Comparison of ENCODE assay signal across 24 mouse cellular contexts in the genomic region with DNA sequence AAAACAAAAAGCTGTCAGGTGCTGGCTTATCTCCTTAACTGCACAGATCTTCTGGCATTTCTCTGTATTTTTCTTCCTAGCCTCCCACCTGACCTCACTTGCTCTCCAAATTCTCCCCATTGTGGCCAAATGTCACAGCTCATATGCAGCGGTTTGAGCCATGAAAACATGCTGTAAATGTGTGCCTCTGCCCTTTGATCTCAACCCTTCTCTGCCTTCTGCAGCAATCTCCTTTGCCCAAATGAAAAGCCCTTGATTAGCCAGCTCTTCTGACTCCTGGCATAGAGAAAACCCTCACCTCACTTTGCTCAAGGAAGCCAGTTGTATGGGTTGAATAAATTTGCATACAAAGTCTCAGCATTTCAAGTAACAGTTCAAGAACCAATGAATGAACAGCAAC.
"Had no signal": no experiment of that assay in that cellular context is flagged by ENCODE, and none has a peak within 500 bp of the region (broad histone marks: within the 10 kb centered on the region; RNA-seq: fewer than 3 reads in every experiment).

No protein-coding gene starts in this region.

- H3K36me3 ChIP-seq: limb, embryonic 10.5 days; limb, embryonic 13.5 days; liver, embryonic 12.5 days; liver, embryonic 15.5 days; lung, embryonic 15.5 days; midbrain, embryonic 12.5 days; neural tube, embryonic 13.5 days; stomach, embryonic 15.5 days had no signal

- H3K9me3 ChIP-seq: limb, embryonic 10.5 days; limb, embryonic 13.5 days; liver, embryonic 12.5 days; liver, embryonic 15.5 days; lung, embryonic 15.5 days; megakaryocyte, embryonic 14.5 days; midbrain, embryonic 12.5 days; neural tube, embryonic 13.5 days; stomach, embryonic 15.5 days had no signal

- H3K4me1 ChIP-seq: liver, embryonic 12.5 days; liver, embryonic 15.5 days; megakaryocyte, embryonic 14.5 days had no signal

- H3K4me2 ChIP-seq: limb, embryonic 13.5 days; liver, embryonic 12.5 days; liver, embryonic 15.5 days; lung, embryonic 15.5 days; midbrain, embryonic 12.5 days; neural tube, embryonic 13.5 days; stomach, embryonic 15.5 days had no signal

- DNase-seq: layer of hippocampus, adult 9-11 months; liver; lung, adult 18-20 months; lung, postnatal 10 days; lung, postnatal 36 days; retina, postnatal 1 day; right cerebral cortex, postnatal 25 days; spleen, adult 18-20 months; thymus, postnatal 25 days had no signal

- H3K27me3 ChIP-seq: liver, embryonic 12.5 days; liver, embryonic 15.5 days; lung, embryonic 15.5 days; megakaryocyte, embryonic 14.5 days; neural tube, embryonic 13.5 days; stomach, embryonic 15.5 days had no signal

- ATAC-seq: hindbrain, postnatal 0 days; inflammation-experienced regulatory T-cells, adult 6 months; intestine, embryonic 16.5 days; liver, embryonic 12.5 days had no signal

- H3K27ac ChIP-seq: hindbrain, postnatal 0 days; kidney, postnatal 0 days; layer of hippocampus, adult 2 months; limb, embryonic 10.5 days; limb, embryonic 13.5 days; liver, embryonic 12.5 days; liver, embryonic 15.5 days; lung, embryonic 15.5 days; midbrain, embryonic 12.5 days; neural tube, embryonic 13.5 days; stomach, embryonic 15.5 days had no signal

- H3K4me3 ChIP-seq: layer of hippocampus, adult 2 months; limb, embryonic 10.5 days; limb, embryonic 13.5 days; liver, embryonic 12.5 days; liver, embryonic 15.5 days; lung, embryonic 15.5 days; megakaryocyte, embryonic 14.5 days; midbrain, embryonic 12.5 days; myocyte; neural tube, embryonic 13.5 days; stomach, embryonic 15.5 days had no signal

- H3K9ac ChIP-seq: limb, embryonic 13.5 days; liver, embryonic 12.5 days; liver, embryonic 15.5 days; lung, embryonic 15.5 days; midbrain, embryonic 12.5 days; neural tube, embryonic 13.5 days; stomach, embryonic 15.5 days had no signal
